Mouse (Mus musculus): ENCODE measurements around the gene Rbm42.

Gene Rbm42

GRCm38 (mm10) chr7:30618658-30619057 lies 31.5 kb downstream of the Rbm42 start:
- DNase-seq (ENCODE audit: low spot score) = no peak

GRCm38 (mm10) chr7:30615049-30615760 lies 34.9 kb downstream of the Rbm42 start:
- DNase-seq (ENCODE audit: low spot score) = no peak

GRCm38 (mm10) chr7:30614454-30614853 lies 35.7 kb downstream of the Rbm42 start:
- DNase-seq (ENCODE audit: low spot score) = no peak

GRCm38 (mm10) chr7:30613529-30614112 lies 36.5 kb downstream of the Rbm42 start:
- DNase-seq (ENCODE audit: low spot score) = no peak

- no peak for DNase-seq (ENCODE audit: low spot score)
Observed at GRCm38 (mm10) chr7:30612654-30613402, 37.3 kb downstream of the Rbm42 start, which contains the start of gene Upk1a. Gene Upk1a, minus strand, starts transcription at chr7:30612847.

- DNase-seq (ENCODE audit: low spot score) = no peak
Observed at GRCm38 (mm10) chr7:30610043-30610442, 40.1 kb downstream of the Rbm42 start.

GRCm38 (mm10) chr7:30608476-30608875 lies 41.6 kb downstream of the Rbm42 start:
- no peak for DNase-seq (ENCODE audit: low spot score)

GRCm38 (mm10) chr7:30607706-30608309 lies 42.3 kb downstream of the Rbm42 start:
- no peak for DNase-seq (ENCODE audit: low spot score)

GRCm38 (mm10) chr7:30604944-30605343 lies 45.2 kb downstream of the Rbm42 start:
- DNase-seq (ENCODE audit: low spot score) = no peak

- no peak for DNase-seq (ENCODE audit: low spot score)
Observed at GRCm38 (mm10) chr7:30604424-30604823, 45.7 kb downstream of the Rbm42 start.

- no peak for DNase-seq (ENCODE audit: low spot score)
Observed at GRCm38 (mm10) chr7:30602583-30602982, 47.5 kb downstream of the Rbm42 start.

- DNase-seq (ENCODE audit: low spot score) = no peak
Observed at GRCm38 (mm10) chr7:30600651-30601050, 49.5 kb downstream of the Rbm42 start.

GRCm38 (mm10) chr7:30599933-30600353 lies 50.2 kb downstream of the Rbm42 start:
- DNase-seq (ENCODE audit: low spot score) = peak; percentile 87

- no peak for DNase-seq (ENCODE audit: low spot score)
Observed at GRCm38 (mm10) chr7:30598786-30599185, 51.3 kb downstream of the Rbm42 start, which contains the start of gene Zbtb32. Gene Zbtb32, minus strand, starts transcription at chr7:30598909.

- DNase-seq (ENCODE audit: low spot score) = no peak
Observed at GRCm38 (mm10) chr7:30596811-30597210, 53.3 kb downstream of the Rbm42 start.

GRCm38 (mm10) chr7:30596093-30596492 lies 54.0 kb downstream of the Rbm42 start:
- no peak for DNase-seq (ENCODE audit: low spot score)

- no peak for DNase-seq (ENCODE audit: low spot score)
Observed at GRCm38 (mm10) chr7:30594510-30595024, 55.5 kb downstream of the Rbm42 start.

GRCm38 (mm10) chr7:30593579-30594509 lies 56.3 kb downstream of the Rbm42 start:
- no peak for DNase-seq (ENCODE audit: low spot score)

GRCm38 (mm10) chr7:30592772-30593423 lies 57.2 kb downstream of the Rbm42 start:
- DNase-seq (ENCODE audit: low spot score) = no peak

- DNase-seq (ENCODE audit: low spot score) = no peak
Observed at GRCm38 (mm10) chr7:30591605-30591951, 58.5 kb downstream of the Rbm42 start.

All from left cerebral cortex, adult 11 months (tissue).